In the genomic region with DNA sequence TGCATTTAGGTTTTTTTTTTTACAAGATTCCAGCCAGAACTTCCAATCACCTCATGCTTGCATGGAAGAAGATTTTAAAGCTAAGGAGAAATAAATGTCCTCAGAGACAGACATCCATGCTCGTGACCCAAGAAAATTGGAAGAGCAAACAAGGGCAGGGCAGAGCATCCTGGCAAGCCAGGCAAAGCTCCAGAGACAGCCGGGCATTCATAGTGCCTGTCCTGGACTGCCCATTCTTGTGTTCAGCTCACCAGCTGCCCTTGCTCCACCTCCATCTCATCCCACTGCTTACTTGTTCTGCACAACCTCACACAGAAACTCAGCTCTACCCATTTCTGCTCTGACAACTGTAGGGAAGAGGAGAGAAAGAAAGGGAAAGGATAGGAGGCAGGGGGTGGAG, we compare ENCODE assay signal across 15 mouse cellular contexts.
"Had no signal": no experiment of that assay in that cellular context is flagged by ENCODE, and none has a peak within 500 bp of the region (broad histone marks: within the 10 kb centered on the region; RNA-seq: fewer than 3 reads in every experiment).

No protein-coding gene starts in this region.

- H3K4me3 ChIP-seq: limb, embryonic 12.5 days; limb, embryonic 15.5 days; midbrain, embryonic 12.5 days had no signal

- H3K27ac ChIP-seq: limb, embryonic 12.5 days; limb, embryonic 15.5 days; liver, embryonic 14.5 days; macrophage; midbrain, embryonic 12.5 days had no signal

- DNase-seq: kidney, adult 11 months; kidney, adult 8-10 months; kidney, postnatal 14 days; kidney, postnatal 4 days; layer of hippocampus, adult 9-11 months; layer of hippocampus, postnatal 36 days; liver, postnatal 0 days; lung, embryonic 14.5 days; thymus, adult 18-20 months; thymus, postnatal 36 days had no signal

- H3K27me3 ChIP-seq: limb, embryonic 12.5 days; limb, embryonic 15.5 days; midbrain, embryonic 12.5 days had no signal

- H3K4me1 ChIP-seq: limb, embryonic 15.5 days; midbrain, embryonic 12.5 days had no signal
